Mouse (Mus musculus) adrenal gland, adult (tissue): ENCODE results near the gene Zfand3.

Experiments used
- DNase-seq, 2 experiments: peaks; one replicate each; pipeline ENCODE4 v3.0.0; 2022 to 2023; ENCODE audit warnings: low spot score in 1 of 2; ENCODE audit not compliant: inconsistent age in 2 of 2

Gene Zfand3

GRCm38 (mm10) chr17:30101801-30102200, 97.3 kb downstream of the Zfand3 start:
- DNase-seq, result no peak

DNA sequence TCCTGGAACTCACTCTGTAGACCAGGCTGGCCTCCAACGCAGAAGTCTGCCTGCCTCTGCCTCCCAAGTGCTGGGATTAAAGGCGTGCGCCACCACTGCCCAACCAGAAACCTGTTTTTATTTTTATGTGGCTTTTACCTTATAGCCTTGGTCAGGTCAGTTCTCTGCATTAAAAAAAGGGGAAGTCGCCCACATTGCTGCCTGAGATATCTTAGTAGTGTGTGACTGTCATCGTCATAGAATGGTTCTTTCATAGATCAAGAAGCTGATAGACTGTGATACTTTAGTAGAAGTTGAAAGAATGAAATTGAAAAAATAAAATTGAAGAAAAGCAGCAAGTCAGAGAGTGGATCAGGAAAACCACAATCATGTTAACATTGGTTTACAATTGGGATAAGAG, 98.5 kb downstream of the Zfand3 start:
- DNase-seq, result no peak

GRCm38 (mm10) chr17:30103641-30104165, 99.2 kb downstream of the Zfand3 start:
- no peak for DNase-seq

GRCm38 (mm10) chr17:30105369-30105768, 100.8 kb downstream of the Zfand3 start:
- no peak for DNase-seq

- DNase-seq, result peak; percentile 19 to 60
Measured at GRCm38 (mm10) chr17:30110678-30111077, 106.1 kb downstream of the Zfand3 start.

DNA sequence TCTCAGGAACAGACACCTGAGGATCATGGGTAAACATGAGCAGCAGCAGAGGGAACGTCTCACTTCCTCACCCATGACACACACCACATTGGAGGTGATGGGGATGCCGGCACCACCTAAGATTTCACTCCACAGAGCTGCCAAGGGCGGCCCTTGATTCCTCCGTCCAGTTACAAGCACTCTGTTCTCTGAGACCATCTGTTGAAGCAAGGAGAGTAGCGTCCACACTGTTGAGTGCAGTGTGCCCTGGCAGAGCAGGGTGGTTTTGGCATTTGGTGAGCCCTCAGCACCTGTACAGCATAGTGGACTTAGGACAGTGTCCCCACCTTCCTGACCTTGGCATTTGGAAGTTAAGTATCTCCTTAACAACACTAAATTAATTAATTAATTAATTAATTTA, 107.0 kb downstream of the Zfand3 start:
- no peak for DNase-seq

GRCm38 (mm10) chr17:30112080-30112479, 107.5 kb downstream of the Zfand3 start:
- DNase-seq, result no peak

DNA sequence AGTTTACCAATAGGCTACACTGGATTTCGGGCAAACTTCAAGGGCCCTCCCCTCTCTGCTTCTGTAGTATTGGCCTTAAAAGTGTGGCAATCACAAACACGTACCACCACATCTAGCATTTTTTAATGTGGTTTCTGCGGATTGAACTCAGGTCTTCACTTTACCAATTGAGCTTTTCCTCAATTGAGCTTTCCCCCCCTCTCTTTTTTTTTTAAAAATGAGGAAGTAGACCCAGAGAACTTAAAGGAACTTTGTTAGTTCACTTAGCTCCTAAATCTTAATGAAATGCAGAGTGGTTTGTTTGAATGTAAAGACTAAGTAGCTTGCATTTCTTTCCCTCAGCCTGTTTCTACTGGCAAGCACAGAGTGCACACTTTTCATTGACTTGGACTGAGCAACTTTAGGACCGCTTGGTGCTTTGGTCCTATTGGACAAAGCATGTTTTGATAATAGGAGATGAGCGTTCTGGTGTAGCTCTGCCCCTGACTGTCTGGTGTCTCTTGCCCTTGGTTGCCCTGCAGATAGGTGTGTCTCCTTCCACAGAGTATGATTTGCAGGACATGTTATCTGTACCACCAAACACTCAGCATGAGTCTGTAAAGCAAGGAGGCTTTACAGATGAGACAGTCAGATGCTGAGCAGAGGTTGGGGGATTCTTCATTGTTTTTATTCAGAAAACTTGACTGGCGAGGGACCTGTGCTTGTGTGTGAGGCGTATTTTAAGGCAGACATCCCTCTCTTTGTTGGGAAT, 108.2 kb downstream of the Zfand3 start:
- DNase-seq, result no peak

DNA sequence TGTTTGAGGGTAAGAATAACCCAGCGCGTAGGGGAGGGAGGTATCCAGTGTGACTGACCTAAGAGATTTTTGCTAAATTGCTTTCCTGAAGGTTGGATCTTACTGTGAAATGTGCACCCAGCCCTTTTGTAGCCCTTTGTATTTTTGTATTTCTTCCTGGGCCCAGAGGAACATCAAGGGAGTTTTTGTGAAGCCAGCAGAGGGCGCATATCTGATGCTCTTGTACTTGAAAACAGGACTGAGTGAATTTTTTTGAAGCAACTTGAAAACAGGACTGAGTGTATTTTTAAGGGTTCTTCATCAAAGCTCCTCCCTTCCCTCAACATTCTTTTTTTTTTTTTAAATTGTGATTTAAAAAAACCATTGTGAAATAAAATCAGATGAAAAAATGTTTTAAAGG, 110.2 kb downstream of the Zfand3 start:
- DNase-seq, result peak in 1 of 2 experiments; percentile 78

DNA sequence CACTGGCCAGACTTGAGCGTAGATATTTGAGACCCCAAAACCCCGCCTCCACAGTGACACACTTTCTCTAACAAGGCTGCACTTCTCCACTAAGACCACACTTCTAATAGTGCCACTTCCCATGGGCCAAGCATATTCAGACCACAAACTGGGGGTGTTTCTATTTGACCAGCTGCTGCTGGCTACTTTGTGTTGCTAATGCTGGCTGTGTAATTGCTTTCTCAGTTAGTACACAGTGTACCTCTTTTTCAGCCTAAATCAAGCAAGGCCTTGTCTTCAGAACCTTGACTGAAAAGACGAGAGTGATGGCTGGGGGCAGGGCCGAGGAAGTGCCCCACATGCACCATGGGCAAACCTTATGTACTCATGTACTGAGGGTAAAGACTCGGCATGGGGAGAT, 111.7 kb downstream of the Zfand3 start:
- peak; percentile 56 to 62 for DNase-seq

DNA sequence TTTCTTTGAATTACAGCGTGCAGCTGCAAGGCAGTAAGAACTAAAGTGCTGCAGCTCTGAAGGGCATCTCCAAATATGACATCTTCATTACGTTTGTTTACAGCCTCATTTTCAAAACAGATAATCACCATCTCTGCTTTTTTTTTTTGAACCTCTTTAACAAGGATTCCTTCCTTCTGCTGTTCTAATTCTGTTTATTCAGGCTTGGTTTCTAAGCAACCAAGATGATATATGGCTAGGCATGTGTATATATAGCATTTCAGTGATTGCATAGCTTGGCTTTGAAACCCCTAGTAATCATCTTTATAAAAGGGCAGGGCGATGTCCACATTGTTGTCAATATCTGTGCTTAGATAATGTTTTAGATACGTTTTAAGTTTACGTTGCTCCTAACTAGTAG, 113.5 kb downstream of the Zfand3 start:
- no peak for DNase-seq

DNA sequence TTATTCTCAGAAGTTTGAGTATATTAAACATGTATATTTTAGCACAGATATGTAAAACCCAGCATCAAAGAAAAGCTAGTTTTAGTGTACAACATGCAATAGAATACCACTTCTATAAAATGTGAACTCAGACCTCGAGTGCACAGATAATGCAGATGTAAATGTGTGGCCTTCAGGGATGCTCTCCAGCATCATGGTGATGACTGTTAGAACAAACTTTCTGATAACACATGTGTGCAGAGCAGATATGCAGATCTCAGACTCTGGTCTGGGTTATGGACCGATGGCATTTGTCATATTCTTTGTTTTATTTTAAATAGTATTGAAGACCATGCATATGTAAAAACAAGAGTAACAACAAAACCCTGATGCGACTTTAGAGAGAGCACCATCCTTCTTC, 117.7 kb downstream of the Zfand3 start:
- DNase-seq, result no peak

GRCm38 (mm10) chr17:30128456-30128855, 123.9 kb downstream of the Zfand3 start:
- DNase-seq, result no peak

DNA sequence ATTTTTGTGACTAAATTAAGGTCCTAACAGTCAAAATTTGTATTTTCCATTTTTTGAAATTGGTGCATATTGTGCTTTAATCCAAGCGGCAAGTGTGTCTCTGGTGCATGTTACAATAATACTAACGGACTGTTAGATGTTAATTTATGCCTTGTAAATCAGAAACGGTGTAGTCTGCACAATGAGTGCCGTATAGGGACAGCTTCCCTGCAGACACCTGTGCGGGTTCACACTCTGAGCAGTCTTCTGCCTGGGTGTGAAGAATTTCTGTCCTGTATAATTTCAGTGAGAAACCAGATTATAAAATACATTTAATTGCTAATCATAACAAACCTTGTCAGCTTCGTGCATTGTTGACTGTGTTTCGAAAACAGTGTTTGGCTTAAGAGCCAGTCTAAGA, 124.7 kb downstream of the Zfand3 start:
- no peak for DNase-seq

- DNase-seq, result no peak
Measured at GRCm38 (mm10) chr17:30130326-30130725, 125.8 kb downstream of the Zfand3 start.

GRCm38 (mm10) chr17:30133641-30134040, 129.1 kb downstream of the Zfand3 start:
- no peak for DNase-seq

GRCm38 (mm10) chr17:30134955-30135735, 130.6 kb downstream of the Zfand3 start:
- no peak for DNase-seq

GRCm38 (mm10) chr17:30135890-30136289, 131.4 kb downstream of the Zfand3 start:
- no peak for DNase-seq

GRCm38 (mm10) chr17:30136684-30137083, 132.2 kb downstream of the Zfand3 start:
- no peak for DNase-seq

DNA sequence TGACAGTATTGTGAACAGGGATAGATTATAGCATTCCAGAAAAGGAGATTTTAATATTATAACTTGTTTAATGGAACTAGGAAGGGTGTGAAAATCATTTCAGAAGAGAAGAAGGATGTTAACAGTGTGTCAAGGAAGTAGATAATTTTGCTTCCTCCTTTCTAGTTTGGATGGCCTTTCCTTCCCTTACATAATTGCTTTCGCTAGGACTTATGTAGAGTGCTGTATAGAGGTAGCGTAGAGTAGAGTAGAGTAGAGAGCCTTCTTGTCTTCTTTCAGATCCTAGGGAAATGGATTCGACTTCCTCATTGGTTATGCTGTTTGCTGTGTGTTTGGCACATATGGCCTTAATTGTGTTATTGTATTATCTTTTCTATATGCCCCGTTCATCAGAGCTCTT, 132.6 kb downstream of the Zfand3 start:
- DNase-seq, result no peak

- peak in 1 of 2 experiments; percentile 60 for DNase-seq
Measured at GRCm38 (mm10) chr17:30144114-30144513, 139.6 kb downstream of the Zfand3 start.

GRCm38 (mm10) chr17:30145596-30146149, 141.1 kb downstream of the Zfand3 start:
- no peak for DNase-seq
